ENCODE assay signal across 14 mouse cellular contexts in the genomic region with DNA sequence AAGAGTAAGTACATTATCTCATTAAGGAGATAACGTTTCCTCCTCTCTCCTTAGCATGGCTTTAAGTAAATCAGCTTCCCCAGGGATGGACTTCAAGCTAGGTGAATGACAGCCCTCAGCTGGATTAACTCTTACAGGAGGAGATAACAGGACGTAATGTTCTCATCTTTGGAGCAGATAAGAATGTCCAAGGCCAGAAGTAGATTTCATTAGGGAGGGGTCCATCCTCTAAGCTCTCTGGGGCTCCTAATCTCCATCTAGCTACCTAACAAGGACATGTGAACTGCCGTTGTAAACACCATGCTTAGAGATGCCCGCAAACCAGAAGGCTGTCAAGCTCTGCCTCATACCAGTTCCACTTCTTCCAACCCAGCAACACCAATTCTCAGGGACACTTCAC.
DNase-seq lines count a peak whose midpoint lies in the region; ATAC-seq lines count a peak whose summit lies in the region.
"Had no signal": no experiment of that assay in that cellular context is flagged by ENCODE, and none has a peak within 500 bp of the region (broad histone marks: within the 10 kb centered on the region; RNA-seq: fewer than 3 reads in every experiment).

No protein-coding gene starts in this region.

- H3K9ac ChIP-seq in heart, embryonic 15.5 days = no peak overlapping the region
- no peak overlapping the region for H3K9ac ChIP-seq in midbrain, embryonic 14.5 days (replicated peaks; ENCODE audit: low read length)
- no peak overlapping the region for H3K9ac ChIP-seq in hindbrain, embryonic 14.5 days
- H3K9ac ChIP-seq: hindbrain, embryonic 13.5 days had no signal

- no peak overlapping the region for H3K27ac ChIP-seq in heart, embryonic 15.5 days
- H3K27ac ChIP-seq in midbrain, embryonic 14.5 days (replicated peaks; ENCODE audit: low read depth, low read length) = no peak overlapping the region
- no peak overlapping the region for H3K27ac ChIP-seq in hindbrain, embryonic 14.5 days
- H3K27ac ChIP-seq: gastrocnemius, adult 2 months; hindbrain, embryonic 13.5 days had no signal

- no peak; the same call in 1 of the 2 replicates for ATAC-seq in heart, embryonic 15.5 days (replicated peaks; ENCODE audit: insufficient number of reproducible peaks, insufficient read depth, low FRiP score, low read depth)
- ATAC-seq in midbrain, embryonic 14.5 days (ENCODE audit: low FRiP score, low TSS enrichment) = no peak
- ATAC-seq in hindbrain, embryonic 14.5 days (ENCODE audit: low FRiP score) = no peak

- H3K4me1 ChIP-seq in heart, embryonic 15.5 days (replicated peaks) = peaks cover 13% of the 10 kb centered on the region
- peaks cover 6% of the 10 kb centered on the region for H3K4me1 ChIP-seq in midbrain, embryonic 14.5 days (ENCODE audit: control insufficient read depth, insufficient read depth, low read length)
- peaks cover 3% of the 10 kb centered on the region; the same call in 1 of the 2 replicates for H3K4me1 ChIP-seq in hindbrain, embryonic 14.5 days (replicated peaks; ENCODE audit: control insufficient read depth, insufficient read depth, low read length)
- H3K4me1 ChIP-seq: hindbrain, embryonic 13.5 days had no signal

- H3K4me3 ChIP-seq in heart, embryonic 15.5 days = no peak overlapping the region
- H3K4me3 ChIP-seq in midbrain, embryonic 14.5 days (replicated peaks; ENCODE audit: low read depth, low read length) = no peak overlapping the region
- H3K4me3 ChIP-seq in hindbrain, embryonic 14.5 days (replicated peaks; ENCODE audit: low read length) = no peak overlapping the region
- H3K4me3 ChIP-seq: gastrocnemius, adult 2 months; hindbrain, embryonic 13.5 days had no signal

- H3K36me3 ChIP-seq in heart, embryonic 15.5 days = no peaks in the 10 kb centered on the region
- H3K36me3 ChIP-seq in midbrain, embryonic 14.5 days (ENCODE audit: control insufficient read depth, insufficient read depth, low read length) = no peaks in the 10 kb centered on the region
- H3K36me3 ChIP-seq in hindbrain, embryonic 14.5 days (replicated peaks; ENCODE audit: control insufficient read depth, insufficient read depth) = no peaks in the 10 kb centered on the region
- H3K36me3 ChIP-seq: hindbrain, embryonic 13.5 days had no signal

- H3K4me2 ChIP-seq in heart, embryonic 15.5 days = 0 out of 2 replicates have a peak overlapping the region, but pooled peaks have one; percentile 16
- no peak overlapping the region for H3K4me2 ChIP-seq in midbrain, embryonic 14.5 days (ENCODE audit: low read length)
- no peak overlapping the region for H3K4me2 ChIP-seq in hindbrain, embryonic 14.5 days (replicated peaks)
- H3K4me2 ChIP-seq: hindbrain, embryonic 13.5 days had no signal

- no peaks in the 10 kb centered on the region for H3K27me3 ChIP-seq in heart, embryonic 15.5 days
- no peaks in the 10 kb centered on the region for H3K27me3 ChIP-seq in midbrain, embryonic 14.5 days (ENCODE audit: control insufficient read depth, insufficient read depth, low read length)
- no peaks in the 10 kb centered on the region for H3K27me3 ChIP-seq in hindbrain, embryonic 14.5 days (ENCODE audit: control insufficient read depth, insufficient read depth, low read length)
- H3K27me3 ChIP-seq: hindbrain, embryonic 13.5 days had no signal

- WGBS in heart, embryonic 15.5 days = 16% methylated on average over 4 of the region's 4 CpGs
- WGBS in midbrain, embryonic 14.5 days = 19% methylated on average over 4 of the region's 4 CpGs
- WGBS in hindbrain, embryonic 14.5 days = 45% methylated on average over 4 of the region's 4 CpGs

- peak; percentile 17 to 23 for DNase-seq in heart, adult 9 months (ENCODE audit: low spot score in 2 of 2)
- no peak for DNase-seq in heart, postnatal 4 days
- DNase-seq in c-Kit-positive CD71-positive TER-119-negative erythroid progenitor cells, embryonic 14.5 days (ENCODE audit: low read depth) = peak; percentile 56
- DNase-seq in midbrain, embryonic 14.5 days = peak; percentile 35
- no peak for DNase-seq in hindbrain, embryonic 14.5 days (ENCODE audit: low spot score)
- no peak for DNase-seq in kidney, postnatal 10 days
- DNase-seq in urinary bladder, adult 18-20 months (ENCODE audit: low spot score in 2 of 2) = no peak
- DNase-seq: adrenal gland, postnatal 14 days; cerebellum, adult 8-10 months; gastrocnemius, adult 2 months; spleen, adult 18-20 months; thymus, postnatal 4 days had no signal

- H3K9me3 ChIP-seq in heart, embryonic 15.5 days (replicated peaks) = no peaks in the 10 kb centered on the region
- no peaks in the 10 kb centered on the region for H3K9me3 ChIP-seq in midbrain, embryonic 14.5 days (ENCODE audit: control insufficient read depth, low read length)
- H3K9me3 ChIP-seq in hindbrain, embryonic 14.5 days (ENCODE audit: control insufficient read depth, low read length) = no peaks in the 10 kb centered on the region
- H3K9me3 ChIP-seq: hindbrain, embryonic 13.5 days had no signal

Comparison
In these comparisons a context has a peak if more than half of its experiments do, and no peak if none do; other contexts are left out.
1. DNase-seq: peak in heart, adult 9 months (2 of 2), c-Kit-positive CD71-positive TER-119-negative erythroid progenitor cells, embryonic 14.5 days (single experiment) and midbrain, embryonic 14.5 days (single experiment); none in heart, postnatal 4 days (single experiment), hindbrain, embryonic 14.5 days (single experiment), kidney, postnatal 10 days (single experiment) and urinary bladder, adult 18-20 months (0 of 2).